Mouse (Mus musculus): ENCODE measurements around the gene Sh3gl1. TPM values are rescaled to one million over a fixed set of nuclear protein-coding genes. Genes with fewer than 3 reads are reported as not detected.

Gene Sh3gl1
- total RNA-seq, 2 experiments from 2014 or later, result 66.3 to 67.4 TPM

- DNase-seq (ENCODE audit: low spot score in 2 of 2), result no peak
Measured at GRCm38 (mm10) chr17:56005415-56006061, 30.9 kb downstream of the Sh3gl1 start, which contains the start of the genes Stap2 and Mpnd. Gene Stap2, minus strand, starts transcription at chr17:56005584. Gene Mpnd, plus strand, starts transcription at chr17:56005711.

GRCm38 (mm10) chr17:56003000-56003399, 33.4 kb downstream of the Sh3gl1 start:
- DNase-seq (ENCODE audit: low spot score in 2 of 2), result no peak

- DNase-seq (ENCODE audit: low spot score in 2 of 2), result no peak
Measured at GRCm38 (mm10) chr17:55999794-56000499, 36.5 kb downstream of the Sh3gl1 start.

- DNase-seq (ENCODE audit: low spot score in 2 of 2), result no peak
Measured at GRCm38 (mm10) chr17:55996007-55996406, 40.4 kb downstream of the Sh3gl1 start.

- no peak for DNase-seq (ENCODE audit: low spot score in 2 of 2)
Measured at GRCm38 (mm10) chr17:55990278-55990898, 46.0 kb downstream of the Sh3gl1 start.

- no peak for DNase-seq (ENCODE audit: low spot score in 2 of 2)
Measured at GRCm38 (mm10) chr17:55986030-55986961, 50.1 kb downstream of the Sh3gl1 start, which contains the start of gene Fsd1. Gene Fsd1, plus strand, starts transcription at chr17:55986509.

- no peak for DNase-seq (ENCODE audit: low spot score in 2 of 2)
Measured at GRCm38 (mm10) chr17:55977301-55977700, 59.1 kb downstream of the Sh3gl1 start.

GRCm38 (mm10) chr17:55976255-55976862, 60.1 kb downstream of the Sh3gl1 start:
- peak in 1 of 2 experiments; percentile 70 for DNase-seq (ENCODE audit: low spot score in 2 of 2)

- DNase-seq (ENCODE audit: low spot score in 2 of 2), result no peak
Measured at GRCm38 (mm10) chr17:55971453-55971852, 65.0 kb downstream of the Sh3gl1 start.

GRCm38 (mm10) chr17:55969966-55970891, 66.2 kb downstream of the Sh3gl1 start, which contains the start of gene Shd:
Gene Shd, plus strand, starts transcription at chr17:55970467.
- no peak for DNase-seq (ENCODE audit: low spot score in 2 of 2)

- DNase-seq (ENCODE audit: low spot score in 2 of 2), result no peak
Measured at GRCm38 (mm10) chr17:55969560-55969959, 66.9 kb downstream of the Sh3gl1 start.

- DNase-seq (ENCODE audit: low spot score in 2 of 2), result no peak
Measured at GRCm38 (mm10) chr17:55968210-55968609, 68.2 kb downstream of the Sh3gl1 start.

- DNase-seq (ENCODE audit: low spot score in 2 of 2), result no peak
Measured at GRCm38 (mm10) chr17:55967186-55967585, 69.2 kb downstream of the Sh3gl1 start.

Other genes starting within 250 kb of the Sh3gl1 start
- gene Zfp119a, start 157.7 kb downstream of the Sh3gl1 start, total RNA-seq (2021), result 10 to 100 TPM; 11.7 to 13.1 TPM
- 10 to 100 TPM; 10.1 to 11.3 TPM for gene Zfp959, start 144.5 kb downstream of the Sh3gl1 start, total RNA-seq (2021)
- 1 to 10 TPM; 7.2 to 8.0 TPM for gene Zfp119b, start 87.1 kb downstream of the Sh3gl1 start, total RNA-seq (2021)
- gene Ebi3, start 84.0 kb downstream of the Sh3gl1 start, total RNA-seq (2021), result 1 to 10 TPM; 2.1 to 3.0 TPM
- 10 to 100 TPM; 22.7 to 26.9 TPM for gene Yju2, start 77.5 kb downstream of the Sh3gl1 start, total RNA-seq (2021)
- 10 to 100 TPM in 1 of 2 experiments, 1 to 10 TPM in 1; 7.3 to 16.9 TPM for gene Shd, start 66.2 kb downstream of the Sh3gl1 start, total RNA-seq (2021)
- 1 to 10 TPM; 4.1 to 9.2 TPM for gene Fsd1, start 50.1 kb downstream of the Sh3gl1 start, total RNA-seq (2021)
- 1 to 10 TPM; 9.3 to 9.4 TPM for gene Stap2, start 31.1 kb downstream of the Sh3gl1 start, total RNA-seq (2021)
- 10 to 100 TPM; 91.6 to 91.9 TPM for gene Mpnd, start 30.9 kb downstream of the Sh3gl1 start, total RNA-seq (2021)
- 10 to 100 TPM; 15.6 to 16.2 TPM for gene Chaf1a, start 3.8 kb upstream of the Sh3gl1 start, total RNA-seq (2021)
- gene Ubxn6, start 38.4 kb upstream of the Sh3gl1 start, total RNA-seq (2021), result 10 to 100 TPM; 74.6 to 76.8 TPM
- 10 to 100 TPM; 73.1 to 85.1 TPM for gene Hdgfl2, start 43.0 kb upstream of the Sh3gl1 start, total RNA-seq (2021)
- gene Plin4, start 73.2 kb upstream of the Sh3gl1 start, total RNA-seq (2021), result 10 to 100 TPM; 29.9 to 37.0 TPM
- 10 to 100 TPM; 23.1 to 30.6 TPM for gene Plin5, start 81.0 kb upstream of the Sh3gl1 start, total RNA-seq (2021)
- gene Lrg1, start 85.4 kb upstream of the Sh3gl1 start, total RNA-seq (2021), result 10 to 100 TPM in 1 of 2 experiments, 1 to 10 TPM in 1; 5.5 to 10.1 TPM
- gene Sema6b, start 103.7 kb upstream of the Sh3gl1 start, total RNA-seq (2021), result 10 to 100 TPM in 1 of 2 experiments, 1 to 10 TPM in 1; 9.6 to 12.2 TPM
- 1 to 10 TPM; 8.0 to 9.2 TPM for gene Tnfaip8l1, start 125.8 kb upstream of the Sh3gl1 start, total RNA-seq (2021)
- 10 to 100 TPM; 65.9 to 66.3 TPM for gene Mydgf, start 147.3 kb upstream of the Sh3gl1 start, total RNA-seq (2021)
- 10 to 100 TPM; 34.4 to 37.3 TPM for gene Dpp9, start 182.3 kb upstream of the Sh3gl1 start, total RNA-seq (2021)
- gene Fem1a, start 220.2 kb upstream of the Sh3gl1 start, total RNA-seq (2021), result 10 to 100 TPM; 30.5 to 33.5 TPM
- 10 to 100 TPM; 21.0 to 22.2 TPM for gene Ticam1, start 240.2 kb upstream of the Sh3gl1 start, total RNA-seq (2021)